Mouse (Mus musculus) cortical plate, adult 2 months (tissue): Measurements from ENCODE around the gene Ppp2r5a.

Experiments used
- CTCF ChIP-seq: fragments of 200-500 bp; IDR thresholded peaks from 2 replicates; pipeline ENCODE4 v1.5.1; 2011; ENCODE audit warnings: mild to moderate bottlenecking, control low read depth, low read length; ENCODE audit not compliant: insufficient read depth; ENCODE audit errors: extremely low read depth
- POLR2A ChIP-seq: fragments of 200-500 bp; IDR thresholded peaks from 2 replicates; pipeline ENCODE4 v1.6.1; 2011; ENCODE audit warnings: mild to moderate bottlenecking, low read length, control low read depth; ENCODE audit not compliant: insufficient read depth; ENCODE audit errors: extremely low read depth

DNA sequence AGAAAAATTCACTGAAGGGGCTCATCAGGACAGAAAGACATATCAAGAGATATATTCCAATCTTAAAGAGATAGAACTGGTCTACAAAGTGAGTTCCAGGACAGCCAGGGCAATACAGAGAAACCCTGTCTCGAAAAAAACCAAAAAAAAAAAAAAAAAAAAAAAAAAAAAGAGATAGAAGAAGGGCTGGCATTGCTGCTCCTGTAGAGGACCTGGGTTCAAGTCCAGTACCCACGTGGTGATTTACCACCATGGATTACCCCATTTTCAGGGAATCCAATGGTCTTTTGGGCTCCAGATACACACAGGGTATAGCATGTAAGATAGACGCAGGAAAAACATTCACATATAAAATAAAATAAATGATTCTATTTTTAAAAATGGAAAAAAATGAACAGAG lies 22.2 kb downstream of the Ppp2r5a start:
- TF ChIP-seq POLR2A (no peak), CTCF (no peak)
